Mouse (Mus musculus) hindbrain, embryonic 10.5 days (tissue): Measurements from ENCODE around the gene Dnajc15. TPM values are rescaled to one million over a fixed set of nuclear protein-coding genes. Genes with fewer than 3 reads are reported as not detected.

Source experiments
- DNase-seq: peaks from one replicate; pipeline ENCODE4 v3.0.0-alpha.2; 2017; ENCODE audit warnings: low spot score
- H3K27ac ChIP-seq: fragments of 300-500 bp; sonication (generic); 2 replicates; pipeline ENCODE4 v1.5.1; 2016; ENCODE audit warnings: mild to moderate bottlenecking, moderate library complexity
- H3K27me3 ChIP-seq: fragments of 300-500 bp; sonication (generic); 2 replicates; pipeline ENCODE4 v1.6.1; 2016; ENCODE audit warnings: mild to moderate bottlenecking; ENCODE audit not compliant: poor library complexity, insufficient read depth, severe bottlenecking
- H3K36me3 ChIP-seq: fragments of 300-500 bp; sonication (generic); 2 replicates; pipeline ENCODE4 v1.6.1; 2016; ENCODE audit warnings: mild to moderate bottlenecking, moderate library complexity
- H3K4me1 ChIP-seq: fragments of 300-500 bp; sonication (generic); replicated peaks from 2 replicates; pipeline ENCODE4 v1.6.1; 2016; ENCODE audit warnings: mild to moderate bottlenecking
- H3K4me3 ChIP-seq: fragments of 300-500 bp; sonication (generic); 2 replicates; pipeline ENCODE4 v1.5.1; 2016; ENCODE audit warnings: mild to moderate bottlenecking, moderate library complexity
- H3K9me3 ChIP-seq: fragments of 300-500 bp; sonication (generic); 2 replicates; pipeline ENCODE4 v1.6.1; 2016; ENCODE audit warnings: mild to moderate bottlenecking, moderate library complexity
- WGBS: fragments of 180-500 bp; shearing (Covaris S2); methylation state at CpG from one replicate; pipeline ENCODE4 v1.1.7; 2016; 5-methylcytosine and 5-hydroxymethylcytosine counted together
- polyA plus RNA-seq: library from polyadenylated mRNA; unstranded; fragments of >200 nt; fragmentation: Nextera tagmentation; extraction: Ambion mirVana; gene quantifications from 2 replicates; pipeline ENCODE4 v1.2.1, GENCODE M21; 2016

Dnajc15 gene
- polyA plus RNA-seq, 1 experiment from 2014 or later = 113 TPM

DNA sequence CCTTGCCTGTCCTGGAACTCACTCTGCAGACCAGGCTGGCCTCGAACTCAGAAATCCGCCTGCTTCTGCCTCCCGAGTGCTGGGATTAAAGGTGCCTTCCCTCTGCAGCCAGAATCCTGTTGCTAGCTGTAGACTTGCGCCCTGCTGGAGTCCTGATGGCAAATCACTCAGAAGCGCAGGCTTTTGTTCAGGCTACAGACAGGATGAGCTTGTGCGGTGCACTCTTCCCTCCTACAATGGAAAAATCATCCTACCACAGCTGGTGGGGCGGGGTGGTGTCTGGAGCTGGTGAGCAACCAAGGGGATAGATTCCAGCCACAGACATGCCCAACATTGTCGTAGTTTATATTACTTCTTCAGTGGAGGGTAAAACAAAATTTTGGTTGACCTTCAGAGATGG is 101.6 kb downstream of the Dnajc15 start:
- DNase-seq = no peak
- no peak overlapping the region for H3K4me3 ChIP-seq
- 75% methylated on average over 8 of the region's 8 CpGs for WGBS

DNA sequence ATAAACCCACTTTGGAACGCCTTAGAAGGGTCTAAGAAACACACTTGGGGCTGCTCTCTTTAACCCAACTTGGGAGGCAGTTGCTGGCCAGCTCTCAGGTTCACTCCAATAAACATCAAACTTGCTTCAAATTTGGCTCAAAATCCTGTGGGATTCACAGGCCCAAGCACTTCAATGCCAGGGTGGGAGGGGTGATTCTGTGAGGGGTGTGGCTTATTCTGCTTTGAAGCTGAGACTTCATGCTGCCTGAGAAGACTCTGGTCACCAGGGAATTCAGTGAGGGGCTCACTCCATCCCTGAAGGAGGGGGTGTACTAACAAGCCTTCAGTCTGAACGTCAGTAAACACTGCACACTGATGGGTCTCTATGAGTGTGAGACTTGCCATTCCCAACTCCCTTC is 103.3 kb downstream of the Dnajc15 start:
- Histone ChIP-seq H3K9me3 (no peaks in the 10 kb centered on the region), H3K27ac (no peak overlapping the region), H3K36me3 (no peaks in the 10 kb centered on the region), H3K4me1 (no peaks in the 10 kb centered on the region), H3K27me3 (no peaks in the 10 kb centered on the region), H3K4me3 (no peak overlapping the region)
- 74% methylated on average over 2 of the region's 2 CpGs for WGBS
- DNase-seq = no peak

More for the DNA sequence above, 101.6 kb downstream of the Dnajc15 start:
- Histone ChIP-seq H3K4me1 (no peaks in the 10 kb centered on the region), H3K9me3 (no peaks in the 10 kb centered on the region), H3K27me3 (no peaks in the 10 kb centered on the region), H3K27ac (no peak overlapping the region), H3K36me3 (no peaks in the 10 kb centered on the region)

Other genes starting within 250 kb of the Dnajc15 start
- 0.09 and 0.18 TPM in 2 replicates for gene Epsti1, start 29.1 kb upstream of the Dnajc15 start, polyA plus RNA-seq
- not detected in 2 replicates for gene Fam216b, start 213.9 kb upstream of the Dnajc15 start, polyA plus RNA-seq